Mouse (Mus musculus) adrenal gland, adult 18-20 months (tissue): ENCODE measurements around the gene Sspo. TPM values are rescaled to one million over a fixed set of nuclear protein-coding genes. Genes with fewer than 3 reads are reported as not detected.

Experiments
- DNase-seq, 2 experiments: peaks; one replicate each; pipeline ENCODE4 v3.0.0; 2021 to 2022; ENCODE audit warnings: low spot score in 2 of 2
- long read RNA-seq, 2 experiments: library from polyadenylated mRNA; stranded (forward); transcript quantifications; one replicate each; pipeline ENCODE4 v2.0.0; 2021
- total RNA-seq, 2 experiments: library from RNA; stranded (reverse); gene quantifications; 1 replicate in 1 of 2; 2 replicates in 1 of 2; pipeline ENCODE4 v1.2.3; 2021

Sspo gene
- total RNA-seq, result 1 to 10 TPM; 3.0 to 3.1 TPM
- long read RNA-seq, experiment 1, partial matches to known transcripts, result 0 of 2 reads
- long read RNA-seq, experiment 1, other reads (novel, unspliced or antisense), result 2 of 2 reads
- long read RNA-seq, experiment 2, partial matches to known transcripts, result 1 of 3 reads
- long read RNA-seq, experiment 2, other reads (novel, unspliced or antisense), result 2 of 3 reads

DNA sequence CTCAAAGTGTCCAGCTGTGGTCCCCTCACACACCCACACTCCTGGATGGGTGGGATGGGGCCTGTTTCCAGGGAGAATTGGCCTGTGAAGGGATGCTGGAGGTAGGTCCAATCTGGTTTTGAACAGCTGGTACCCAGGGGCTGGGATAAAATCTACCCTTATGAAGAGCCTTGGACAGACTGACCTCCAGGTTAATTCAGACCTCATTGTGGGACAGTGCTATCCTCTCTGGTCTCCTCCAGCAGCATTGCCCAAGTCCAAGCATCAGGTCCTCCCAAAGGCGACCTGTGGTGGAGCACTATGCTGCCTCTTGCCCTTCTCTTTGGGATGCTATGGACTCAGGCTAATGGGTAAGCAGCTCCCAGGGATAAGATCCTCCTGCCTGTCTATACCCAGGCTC is at the start of gene Sspo:
Gene Sspo (plus strand): TSS at position 301 of the 400 bp plus-strand sequence.
- DNase-seq, result no peak

DNA sequence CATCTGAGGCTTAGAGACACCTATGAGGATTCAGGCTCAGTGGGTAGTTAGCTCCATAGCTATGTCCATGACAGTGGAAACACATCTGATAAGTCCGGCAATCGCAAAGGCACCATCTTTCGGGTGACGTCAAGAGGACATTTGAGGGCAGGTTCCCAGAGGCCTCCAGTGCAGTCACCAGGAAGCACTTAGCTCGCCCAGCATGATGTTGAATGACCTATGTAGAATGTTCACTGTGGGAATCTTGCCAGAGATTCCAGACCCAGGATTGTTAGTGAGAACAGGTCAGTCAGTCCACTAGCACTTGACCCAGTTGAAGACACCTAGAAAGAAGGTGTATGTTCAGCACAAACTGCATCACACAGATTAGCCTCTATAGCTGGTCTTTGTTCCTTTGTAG is 48.1 kb upstream of the Sspo start:
- DNase-seq, result no peak

DNA sequence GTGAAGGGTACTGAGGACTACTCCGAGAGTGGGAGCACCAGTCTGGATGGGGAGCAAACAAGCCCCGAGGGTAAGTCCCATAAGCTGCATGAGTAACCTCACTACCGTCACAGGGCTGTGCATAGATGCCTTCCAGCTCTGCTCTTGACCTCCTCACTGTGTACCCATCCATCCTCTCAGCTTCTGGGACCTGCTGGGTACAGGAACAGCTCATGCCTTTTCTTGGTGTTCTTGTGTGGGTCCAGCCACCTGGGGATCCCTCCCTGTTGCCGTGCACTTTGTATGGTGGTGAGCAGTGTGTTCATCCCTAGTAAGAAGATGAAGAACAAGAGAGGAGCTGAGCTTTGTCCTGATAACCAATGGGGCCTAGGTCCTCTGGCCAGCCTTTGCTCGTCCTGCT is 44.0 kb upstream of the Sspo start:
- DNase-seq, result no peak

DNA sequence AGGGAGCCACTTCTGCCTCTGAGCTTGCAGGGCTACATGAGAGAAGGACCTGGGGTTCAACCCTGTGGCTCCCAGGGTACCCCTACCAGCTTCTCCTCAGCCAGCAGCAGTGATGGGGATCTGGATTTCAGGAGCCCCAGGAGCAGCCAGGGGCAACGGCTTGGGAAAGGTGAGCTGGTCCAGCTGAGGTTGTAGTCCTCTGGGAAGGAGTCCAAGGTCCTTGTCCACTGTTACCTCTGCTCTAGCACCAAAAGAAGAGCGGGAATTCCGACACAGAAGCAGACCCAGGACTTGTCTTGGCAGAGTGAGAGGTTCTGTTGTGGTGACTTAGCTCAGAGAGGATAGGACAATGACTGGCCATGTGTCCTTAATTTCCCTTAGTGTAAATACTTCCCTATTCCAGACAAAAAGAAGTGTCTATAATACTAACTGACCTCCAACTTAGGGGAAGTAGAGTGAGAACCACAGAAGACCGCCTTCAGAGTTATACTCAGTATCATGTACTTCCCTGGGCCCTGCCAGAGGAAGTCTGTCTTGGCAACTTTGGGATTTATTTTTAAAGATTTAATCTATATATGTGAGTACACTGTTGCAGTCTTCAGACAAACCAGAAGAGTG is 38.2 kb upstream of the Sspo start:
- peak; percentile 1 to 14 for DNase-seq

DNA sequence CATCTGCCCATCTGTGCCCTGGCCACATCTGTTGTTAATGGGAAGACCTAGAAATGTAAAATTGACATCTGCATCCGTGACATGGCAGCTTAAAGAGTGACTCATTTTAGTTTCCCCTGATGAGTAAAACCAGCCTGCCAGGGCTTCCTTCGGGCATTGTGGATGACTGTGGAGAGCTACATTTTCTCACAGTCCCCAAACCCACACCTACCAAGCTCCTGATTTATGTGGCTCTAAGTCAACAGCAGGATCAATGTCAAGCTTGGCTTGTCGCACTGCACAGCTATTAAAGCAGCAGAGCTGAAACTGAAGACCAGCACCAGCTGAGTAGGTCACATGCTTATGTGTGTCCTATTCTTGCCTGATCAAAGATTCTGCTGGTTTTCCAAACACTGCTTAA is 37.5 kb upstream of the Sspo start:
- peak in 1 of 2 experiments; percentile 14 for DNase-seq

DNA sequence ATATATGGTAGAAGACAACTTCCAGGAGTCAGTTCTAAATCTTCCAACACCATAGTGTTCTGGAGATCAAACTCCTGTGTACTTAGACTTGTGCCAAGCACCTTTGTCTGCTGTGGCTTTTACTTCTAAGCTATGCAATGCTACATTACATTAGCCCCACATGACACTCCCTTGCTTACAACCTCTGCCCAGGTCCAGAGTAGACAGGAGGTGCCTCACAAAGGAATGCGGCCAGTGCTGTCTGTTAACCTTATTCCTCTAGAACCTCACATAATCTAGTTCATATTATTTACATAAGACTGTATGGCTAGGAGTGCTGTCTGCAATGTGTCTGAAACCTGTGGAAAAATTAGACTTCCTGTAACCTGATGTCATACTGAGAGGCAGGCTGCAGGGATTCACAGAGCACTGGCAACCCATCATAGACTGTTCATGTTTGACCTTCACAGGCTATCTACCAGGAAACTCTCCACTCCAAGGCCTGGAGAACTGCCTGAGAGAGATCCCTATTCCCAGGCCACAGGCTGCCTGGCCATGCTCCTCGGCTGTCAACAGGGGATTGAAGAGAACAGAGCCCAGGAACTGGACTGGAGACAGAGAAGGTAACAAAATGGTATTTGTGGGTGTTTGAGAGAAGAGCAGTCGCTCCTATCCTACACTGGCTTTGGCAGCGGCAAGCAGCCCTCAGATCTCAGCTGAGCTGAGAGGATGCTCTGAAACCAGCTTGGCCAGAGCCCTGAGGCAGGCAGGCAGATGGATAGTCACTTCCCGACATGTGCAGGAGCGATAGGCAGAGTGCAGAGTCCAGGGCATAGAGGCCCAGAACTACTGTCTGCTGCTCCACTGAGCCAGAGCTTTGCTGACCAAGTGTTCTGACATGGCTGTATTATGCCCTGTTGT is 36.6 kb upstream of the Sspo start:
- DNase-seq, result peak in 1 of 2 experiments; percentile 18

DNA sequence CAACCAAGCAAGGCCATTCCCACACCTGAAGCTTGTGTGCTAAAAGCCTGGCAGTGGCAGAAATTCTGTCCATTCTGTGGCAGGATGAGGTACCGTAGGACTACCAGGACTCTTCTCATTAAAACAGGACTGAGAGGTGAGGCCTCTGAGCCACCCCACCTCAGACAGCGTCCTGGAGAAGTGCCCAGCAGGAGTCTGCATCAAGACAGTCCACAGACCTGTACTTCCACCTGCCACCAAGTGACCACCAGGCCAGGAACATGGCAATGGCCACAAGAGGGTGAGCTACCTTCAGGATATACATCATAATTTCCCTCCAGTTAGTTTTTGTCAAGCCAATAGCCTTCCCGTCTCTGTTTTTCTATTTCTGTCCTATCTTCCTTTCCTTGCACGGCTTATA is 35.9 kb upstream of the Sspo start:
- DNase-seq, result peak in 1 of 2 experiments; percentile 13

DNA sequence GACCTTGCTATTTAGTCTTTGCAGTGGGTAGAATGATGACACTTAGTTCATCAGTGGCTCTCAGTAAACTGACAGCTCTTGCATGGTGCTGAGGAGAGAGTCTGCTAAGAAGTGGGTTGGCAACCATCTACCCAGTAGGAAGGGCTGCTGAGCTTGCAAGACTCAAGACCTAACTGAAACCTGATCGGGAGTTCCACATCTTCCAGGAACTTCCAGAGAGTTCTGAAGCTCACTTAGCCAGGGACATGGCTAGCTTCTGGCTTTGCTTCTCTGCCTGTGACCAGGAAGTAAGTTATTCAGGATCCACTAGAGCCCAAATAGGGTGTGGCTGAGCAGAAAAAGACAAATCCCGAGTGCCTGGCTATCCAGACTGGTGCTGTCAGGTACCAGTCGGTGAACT is 35.4 kb upstream of the Sspo start:
- DNase-seq, result no peak

DNA sequence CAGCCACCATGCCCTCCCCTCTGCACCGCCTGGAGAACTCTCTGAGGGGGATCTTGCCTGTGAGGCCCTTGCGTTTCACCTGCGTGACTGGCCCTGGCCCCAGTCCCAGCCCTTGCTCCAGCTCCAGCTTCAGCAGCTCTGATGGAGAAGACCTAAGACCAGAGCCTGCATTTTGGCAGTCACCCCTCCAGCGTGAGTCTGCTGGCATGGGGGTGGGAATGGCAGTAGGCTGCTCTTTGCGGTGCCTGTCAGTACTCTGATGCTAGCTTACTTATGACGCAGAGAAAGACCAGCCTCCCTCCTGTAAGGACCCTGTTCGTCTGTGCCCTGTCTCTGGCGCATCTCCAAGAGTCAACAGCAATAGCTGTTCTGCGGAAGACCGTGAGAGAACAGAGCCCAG is 34.9 kb upstream of the Sspo start:
- peak in 1 of 2 experiments; percentile 19 for DNase-seq

DNA sequence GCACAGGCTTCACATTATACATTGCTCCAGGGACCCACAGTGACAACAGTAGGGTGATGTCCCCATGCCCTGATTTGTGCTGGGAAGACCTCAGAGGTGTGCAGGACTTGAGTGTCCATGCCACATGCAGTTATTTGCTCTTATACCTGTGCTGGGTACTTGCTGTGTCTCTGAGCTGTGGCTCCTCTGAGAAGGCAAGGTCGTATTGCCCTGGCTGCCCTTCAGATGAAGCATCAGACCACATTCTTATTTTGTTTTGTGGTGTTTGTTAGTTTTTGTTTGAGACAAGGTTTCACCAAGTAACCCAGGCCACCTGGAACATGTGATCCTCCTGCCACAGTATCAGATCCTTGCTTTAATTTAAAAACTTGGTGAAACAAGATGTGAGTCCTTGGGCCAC is 33.1 kb upstream of the Sspo start:
- DNase-seq, result no peak

DNA sequence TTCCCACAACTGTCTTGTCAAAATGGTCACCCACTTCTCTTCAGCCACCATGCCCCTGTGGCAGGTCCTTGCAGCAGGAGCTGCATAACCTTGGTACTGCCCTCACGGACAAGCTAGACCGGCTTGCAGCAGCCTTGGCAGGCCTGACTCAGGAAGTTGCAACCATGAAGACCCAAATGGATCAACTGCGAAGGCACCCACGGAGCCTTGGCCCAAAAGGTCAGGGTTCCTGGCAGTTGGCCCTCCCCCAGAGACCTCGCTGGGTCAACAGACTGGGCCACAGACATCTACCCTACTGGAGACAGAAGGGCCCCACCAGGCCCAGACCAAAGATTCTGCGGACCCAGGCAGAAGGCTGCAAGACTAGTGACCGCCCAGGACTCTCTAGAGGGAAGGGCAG is 32.4 kb upstream of the Sspo start:
- peak; percentile 45 to 72 for DNase-seq

DNA sequence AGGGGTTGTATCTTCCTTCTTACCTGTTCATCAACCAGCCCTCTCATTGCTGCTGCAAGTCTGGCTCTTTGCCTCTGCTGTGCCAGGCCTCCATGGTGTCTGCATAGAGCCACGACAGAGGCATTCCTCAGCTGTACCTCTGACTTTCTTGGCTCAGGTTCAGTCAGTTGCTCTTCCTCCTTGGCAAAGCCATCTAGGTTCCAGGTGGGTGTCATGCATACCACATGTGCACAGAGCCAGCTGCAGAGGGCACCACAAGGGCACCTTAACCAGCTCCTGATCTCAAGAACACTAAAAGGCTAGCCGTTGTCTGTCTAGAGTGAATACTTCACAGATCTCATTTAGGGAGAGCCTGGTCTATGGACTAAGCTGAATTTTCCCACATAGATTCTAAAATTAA is 31.5 kb upstream of the Sspo start:
- no peak for DNase-seq

DNA sequence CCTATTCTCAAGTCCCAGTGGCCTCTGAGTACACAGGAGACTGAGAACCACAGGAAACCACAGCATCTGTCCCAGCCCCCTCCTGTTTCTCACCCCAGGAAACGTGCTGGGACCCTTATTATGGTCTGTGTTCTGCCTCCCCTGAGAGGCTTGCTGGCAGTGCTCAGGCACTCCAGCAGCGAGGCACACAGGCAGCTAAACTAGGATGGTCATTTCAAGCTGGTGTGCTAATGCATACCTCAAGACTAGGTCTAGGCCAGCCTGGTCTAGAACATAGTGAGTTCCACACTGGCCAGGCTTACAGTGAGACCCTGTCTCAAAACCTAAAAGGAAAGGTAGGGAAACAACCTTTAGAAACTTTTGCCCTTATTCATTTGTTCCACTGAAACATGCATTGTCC is 27.4 kb upstream of the Sspo start:
- DNase-seq, result no peak

DNA sequence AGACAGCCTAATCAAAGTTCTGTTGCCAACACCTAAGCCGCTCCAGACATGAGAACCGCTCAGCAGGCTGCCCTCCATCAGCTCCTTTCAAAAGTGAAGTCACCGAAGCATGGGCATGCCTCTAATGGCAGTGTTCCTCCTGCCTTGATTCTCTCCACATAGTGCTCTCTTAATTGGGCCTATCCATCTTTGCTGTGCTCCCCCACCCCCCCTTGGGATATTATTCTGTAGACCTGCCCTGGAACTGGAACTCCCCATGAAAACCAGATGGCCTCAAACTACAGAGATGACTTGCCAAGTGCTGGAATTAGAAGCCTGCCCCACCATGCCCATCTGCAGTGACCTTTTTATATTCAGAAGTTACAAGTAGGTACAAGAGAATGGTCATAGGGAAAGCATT is 24.7 kb upstream of the Sspo start:
- no peak for DNase-seq

DNA sequence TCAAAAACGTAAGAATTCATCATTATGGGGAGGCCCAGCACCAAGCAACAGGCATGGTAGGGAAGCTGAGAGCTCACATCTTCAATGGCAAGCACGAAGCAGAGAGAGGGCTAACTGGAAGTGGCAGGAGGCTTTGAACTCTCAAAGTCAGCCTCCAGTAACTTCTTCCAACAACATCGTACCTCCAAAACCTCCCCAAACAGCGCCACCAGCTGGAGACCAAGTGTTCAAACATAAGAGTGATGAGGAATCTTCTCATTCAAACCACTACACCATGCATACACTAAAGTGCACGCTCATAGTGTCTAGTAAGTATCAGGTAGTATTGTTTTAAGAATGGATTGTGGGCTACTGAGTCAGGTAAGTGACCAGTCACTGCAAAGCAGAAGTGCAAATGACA is 24.0 kb upstream of the Sspo start:
- no peak for DNase-seq

DNA sequence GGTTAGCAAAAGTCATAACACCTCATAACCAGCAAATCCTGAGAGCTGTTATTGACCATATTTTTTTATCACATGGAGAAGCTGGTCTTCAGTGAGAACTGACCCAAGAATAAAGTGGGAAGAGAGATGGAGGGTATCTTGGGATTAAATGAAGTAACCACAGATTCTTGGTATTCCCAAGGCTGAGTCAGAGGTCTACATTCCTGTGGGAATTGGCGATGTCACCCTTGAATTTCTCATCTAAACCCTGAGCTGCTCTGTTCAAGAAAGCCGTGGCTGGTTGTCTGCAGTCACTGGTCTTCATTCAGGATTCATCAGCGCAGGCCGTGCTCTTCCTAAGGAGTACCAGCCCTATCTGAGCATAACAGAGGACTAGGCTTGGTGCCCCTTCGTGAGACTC is 21.1 kb upstream of the Sspo start:
- no peak for DNase-seq

DNA sequence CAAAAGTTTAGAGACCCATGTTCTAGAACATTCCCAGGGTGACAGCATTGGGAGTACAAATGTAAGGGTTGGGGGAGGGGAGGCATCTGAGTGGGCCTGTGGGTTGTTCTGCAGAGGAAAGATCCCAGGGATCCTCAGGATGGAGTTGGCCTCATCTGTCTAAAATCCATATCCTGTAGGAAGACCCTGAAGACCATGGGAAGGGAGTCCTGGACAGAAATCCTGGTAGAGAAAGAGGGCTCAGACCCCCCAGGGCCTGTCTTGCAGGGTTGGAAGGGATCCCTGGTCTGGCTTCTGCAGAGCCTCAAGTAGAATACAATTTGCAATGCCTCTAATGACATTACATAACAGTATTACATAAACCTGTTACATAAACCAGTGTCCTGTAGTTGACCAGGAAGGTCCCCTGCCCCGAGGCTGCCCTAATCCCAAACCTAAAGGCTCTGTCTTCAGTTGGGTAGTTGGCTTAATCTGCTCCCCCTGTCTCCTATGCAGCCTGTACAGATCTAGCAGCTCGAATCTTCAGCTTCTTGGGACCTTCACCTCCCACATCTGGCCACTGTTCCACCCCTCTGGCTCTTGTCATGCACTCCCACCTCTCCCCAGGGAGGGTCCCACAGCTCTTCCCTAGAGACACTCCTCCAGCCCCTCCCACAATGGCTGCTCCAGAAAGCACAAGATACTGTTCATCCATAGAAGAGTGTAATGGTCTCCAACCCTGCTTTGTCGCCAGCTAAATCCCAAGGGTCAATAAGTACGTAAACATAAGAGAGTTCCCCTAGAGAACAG is 19.1 kb upstream of the Sspo start:
- DNase-seq, result no peak

DNA sequence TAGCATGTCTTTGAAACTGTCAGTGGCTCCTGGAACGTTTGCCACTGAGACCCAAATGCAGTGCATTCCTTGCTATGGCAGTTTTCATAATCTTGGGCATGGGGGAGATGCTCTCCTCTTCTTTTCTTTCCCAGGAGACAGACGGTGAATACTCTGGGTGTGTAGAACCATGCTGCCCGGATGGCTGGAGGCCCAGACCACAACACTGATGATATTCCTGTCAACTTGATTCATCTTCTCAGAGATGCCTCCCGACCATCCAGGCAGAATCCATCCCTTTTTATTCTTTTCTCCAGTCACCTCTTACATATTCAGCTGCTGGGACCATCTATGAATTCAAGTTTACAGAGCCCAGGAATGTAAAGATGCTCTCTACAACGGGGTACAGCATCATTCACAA is 17.3 kb upstream of the Sspo start:
- no peak for DNase-seq

DNA sequence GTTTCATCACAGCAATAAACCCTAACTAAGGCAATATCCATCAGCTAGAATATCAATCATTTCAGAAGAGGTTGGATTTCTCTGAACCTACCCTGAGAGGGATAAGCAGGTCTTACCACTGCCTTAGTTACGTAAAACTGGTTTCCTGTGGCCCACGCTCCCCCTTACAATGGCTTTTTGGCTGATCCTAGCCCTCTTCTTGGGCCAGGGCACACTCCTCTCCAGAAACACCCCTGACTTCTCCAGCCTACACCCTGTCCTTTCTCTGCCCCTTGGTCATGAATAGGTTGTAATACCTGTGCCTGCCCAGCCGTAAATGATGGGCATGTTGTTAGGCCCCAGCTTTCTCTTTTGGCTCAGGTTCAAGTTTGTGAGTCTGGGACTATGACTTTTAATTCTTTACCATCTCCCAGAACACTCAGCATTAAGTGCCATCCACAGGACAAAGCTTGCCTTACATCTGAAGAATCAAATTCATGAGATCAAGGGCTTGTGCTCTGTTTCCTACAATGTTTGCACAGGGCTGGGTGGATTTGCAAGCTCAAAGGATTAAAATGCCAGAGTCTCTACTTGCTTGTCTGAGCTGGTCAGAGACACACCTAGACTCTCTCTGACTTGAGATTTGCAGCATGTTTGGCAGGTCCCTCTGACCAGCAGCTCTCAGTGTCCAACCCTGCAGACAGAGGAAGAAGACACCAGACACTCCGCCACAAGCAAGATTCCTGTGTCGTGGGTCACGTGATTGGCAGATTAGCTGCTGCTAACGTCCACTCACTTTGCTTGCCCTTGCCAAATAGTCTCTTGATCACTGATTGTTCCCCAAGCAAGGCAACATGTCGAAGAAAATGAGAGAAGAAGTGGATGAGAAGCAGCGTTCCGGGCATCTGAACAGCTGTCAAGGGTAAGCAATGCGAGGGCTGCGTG is 14.9 kb upstream of the Sspo start:
- DNase-seq, result no peak

DNA sequence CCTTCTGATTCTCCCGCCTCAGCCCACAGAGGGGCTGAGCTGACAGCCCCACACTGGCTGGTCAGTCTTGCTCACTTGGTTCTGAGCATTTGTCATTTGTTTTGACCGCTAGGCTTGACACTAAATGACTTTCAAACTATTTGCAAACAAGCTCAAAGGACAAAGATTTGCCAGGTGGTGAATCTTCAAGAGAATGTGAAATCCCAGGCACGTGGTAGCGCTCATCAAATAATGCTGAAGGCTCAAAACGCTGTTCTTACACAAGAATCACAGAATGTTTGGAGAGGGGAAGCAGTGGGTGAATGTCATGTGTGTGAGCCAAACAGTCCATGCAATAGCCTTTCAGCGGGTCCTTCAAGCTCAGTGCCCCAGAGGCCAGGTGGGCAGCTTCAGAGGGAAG is 13.4 kb upstream of the Sspo start:
- DNase-seq, result no peak
